Mouse (Mus musculus) small intestine, adult 2 months (tissue): ENCODE data around the gene Mctp1.

Source experiments
- CTCF ChIP-seq: fragments of 200-500 bp; IDR thresholded peaks from 2 replicates; pipeline ENCODE4 v1.5.1; 2012; ENCODE audit warnings: low read depth, mild to moderate bottlenecking, control low read depth, inconsistent platforms, low read length, moderate library complexity, mixed read lengths; ENCODE audit not compliant: insufficient replicate concordance, insufficient read length; ENCODE audit errors: extremely low read depth
- POLR2A ChIP-seq: fragments of 200-500 bp; IDR thresholded peaks from 2 replicates; pipeline ENCODE4 v1.6.1; 2012; ENCODE audit warnings: low read depth, mild to moderate bottlenecking, control low read depth, inconsistent platforms, low read length, moderate library complexity

GRCm38 (mm10) chr13:76410665-76411064 lies 26.3 kb downstream of the Mctp1 start:
- no peak for TF ChIP-seq CTCF
- no peak for TF ChIP-seq POLR2A
